Mouse (Mus musculus) intestine, embryonic 15.5 days (tissue): ENCODE measurements around the gene Cmtr2. TPM values are rescaled to one million over a fixed set of nuclear protein-coding genes. Genes with fewer than 3 reads are reported as not detected.

Experiments
- ATAC-seq: fragments of 200-750 bp; cut with Nextera tagmentation; 2 replicates; pipeline ENCODE4 v1.8.0; 2017; ENCODE audit warnings: moderate TSS enrichment, moderate library complexity
- H3K27ac ChIP-seq: fragments of 300-500 bp; sonication (generic); 2 replicates; pipeline ENCODE4 v1.5.1; 2015; ENCODE audit warnings: mild to moderate bottlenecking, inconsistent platforms
- H3K27me3 ChIP-seq: fragments of 300-500 bp; sonication (generic); replicated peaks from 2 replicates; pipeline ENCODE4 v1.6.1; 2015; ENCODE audit warnings: inconsistent platforms
- H3K36me3 ChIP-seq: fragments of 300-500 bp; sonication (generic); 2 replicates; pipeline ENCODE4 v1.6.1; 2015; ENCODE audit warnings: inconsistent platforms
- H3K4me1 ChIP-seq: fragments of 300-500 bp; sonication (generic); replicated peaks from 2 replicates; pipeline ENCODE4 v1.6.1; 2015; ENCODE audit warnings: inconsistent platforms
- H3K4me2 ChIP-seq: fragments of 300-500 bp; sonication (generic); replicated peaks from 2 replicates; pipeline ENCODE4 v1.6.1; 2015; ENCODE audit warnings: mild to moderate bottlenecking, inconsistent platforms
- H3K4me3 ChIP-seq: fragments of 300-500 bp; sonication (generic); replicated peaks from 2 replicates; pipeline ENCODE4 v1.5.1; 2015; ENCODE audit warnings: inconsistent platforms
- H3K9ac ChIP-seq: fragments of 300-500 bp; sonication (generic); 2 replicates; pipeline ENCODE4 v1.6.1; 2015; ENCODE audit warnings: inconsistent platforms
- H3K9me3 ChIP-seq: fragments of 300-500 bp; sonication (generic); 2 replicates; pipeline ENCODE4 v1.6.1; 2016; ENCODE audit warnings: inconsistent platforms
- WGBS: fragments of 180-500 bp; shearing (Covaris S2); methylation state at CpG from one replicate; pipeline ENCODE4 v1.1.7; 2015; 5-methylcytosine and 5-hydroxymethylcytosine counted together
- polyA plus RNA-seq: library from polyadenylated mRNA; unstranded; fragments of >200 nt; fragmentation: Nextera tagmentation; extraction: Ambion mirVana; gene quantifications from 2 replicates; pipeline ENCODE4 v1.2.1, GENCODE M21; 2015

The Cmtr2 gene
- polyA plus RNA-seq: 8.5 and 9.1 TPM in 2 replicates

DNA sequence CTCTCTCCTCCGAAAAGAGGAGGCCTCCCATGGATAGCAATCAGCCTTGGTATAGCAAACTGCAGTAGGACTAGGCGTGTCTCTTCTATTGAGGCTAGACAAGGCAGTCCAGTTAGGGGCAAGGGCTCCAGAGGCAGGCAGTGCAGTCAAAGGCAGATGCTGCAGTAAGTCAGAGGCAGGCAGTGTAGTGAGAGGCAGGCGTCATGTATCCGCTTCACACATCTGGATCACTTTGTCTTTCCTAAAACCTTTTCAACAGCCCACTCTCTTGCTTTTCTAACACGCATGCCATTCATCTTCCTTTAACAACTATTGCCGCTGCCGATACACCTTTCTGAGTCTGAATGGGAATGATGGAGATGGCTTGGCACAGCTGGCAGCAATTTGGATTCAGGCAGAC, at the start of gene Cmtr2:
Cmtr2 (plus strand) TSS at position 301 of the 400 bp plus-strand sequence.
- H3K36me3 ChIP-seq: no peaks in the 10 kb centered on the region
- no peak for ATAC-seq
- WGBS: 73% methylated on average over 7 of the region's 7 CpGs

DNA sequence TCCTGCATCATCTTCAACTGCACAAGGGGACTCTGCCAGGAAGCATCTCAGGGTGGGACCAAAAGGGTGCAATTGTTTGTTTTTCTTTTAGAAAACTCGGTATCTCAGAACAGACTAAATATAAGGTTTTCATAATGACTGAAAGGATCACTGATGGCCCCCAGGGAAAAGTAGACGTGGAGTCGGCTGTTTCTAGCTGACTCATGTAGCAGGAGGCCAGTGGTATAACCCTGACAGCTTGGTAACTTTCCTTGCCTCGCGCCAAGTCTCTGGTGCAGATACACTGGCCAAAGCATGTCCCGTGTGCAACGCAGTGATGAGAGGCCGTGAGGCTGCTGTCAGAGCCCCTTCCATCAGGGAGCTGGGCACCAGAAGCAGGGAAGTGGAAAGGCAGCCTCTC, 49.2 kb upstream of the Cmtr2 start:
- 76% methylated on average over 8 of the region's 8 CpGs for WGBS
- no peak overlapping the region for H3K9ac ChIP-seq
- no peak overlapping the region for H3K4me2 ChIP-seq
- no peak for ATAC-seq
- H3K27ac ChIP-seq: no peak overlapping the region
- H3K36me3 ChIP-seq: no peaks in the 10 kb centered on the region
- H3K4me3 ChIP-seq: no peak overlapping the region
- peaks cover 29% of the 10 kb centered on the region for H3K27me3 ChIP-seq
- no peaks in the 10 kb centered on the region for H3K4me1 ChIP-seq
- H3K9me3 ChIP-seq: no peaks in the 10 kb centered on the region

More for the DNA sequence above, at the start of gene Cmtr2:
- H3K4me3 ChIP-seq: no peak within 1 kb of the TSS
- H3K27ac ChIP-seq: no peak within 1 kb of the TSS
- no peak within 1 kb of the TSS for H3K9ac ChIP-seq
- no peak within 1 kb of the TSS for H3K4me2 ChIP-seq
- peaks cover 5% of the 10 kb centered on the region for H3K4me1 ChIP-seq
- no peaks in the 10 kb centered on the region for H3K27me3 ChIP-seq
- H3K9me3 ChIP-seq: no peaks in the 10 kb centered on the region

DNA sequence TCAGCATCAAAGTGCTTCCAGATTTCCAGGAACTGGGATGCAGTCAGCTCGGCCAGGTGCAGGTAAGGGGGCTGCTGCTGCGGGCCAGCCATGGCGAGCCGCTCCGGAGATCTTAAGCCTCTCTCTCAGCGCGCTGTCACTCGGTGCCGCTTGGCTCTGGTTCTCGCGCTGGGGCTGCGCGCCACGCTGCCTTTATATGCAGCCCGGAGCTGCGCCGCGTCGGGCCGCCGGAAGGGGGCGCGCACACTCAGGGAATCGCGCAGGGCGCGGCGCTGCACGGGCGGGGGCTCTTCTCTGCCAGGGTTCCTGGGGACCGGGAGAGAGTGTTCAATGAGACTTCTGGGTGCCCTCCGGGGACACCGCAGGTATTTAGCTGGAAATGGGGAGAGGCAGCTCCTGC, 47.4 kb upstream of the Cmtr2 start, which contains the start of gene Calb2:
Calb2 (minus strand) TSS at position 165 of the 400 bp plus-strand sequence.
- Histone ChIP-seq H3K36me3 (no peaks in the 10 kb centered on the region), H3K9me3 (no peaks in the 10 kb centered on the region), H3K4me1 (no peaks in the 10 kb centered on the region), H3K9ac (no peak within 1 kb of the TSS), H3K4me2 (peak within 1 kb of the TSS; percentile 41), H3K27me3 (peaks cover 29% of the 10 kb centered on the region), H3K27ac (no peak within 1 kb of the TSS), H3K4me3 (no peak within 1 kb of the TSS; the same call in 1 of the 2 replicates)
- 1% methylated on average over 33 of the region's 33 CpGs for WGBS
- ATAC-seq: peak; percentile 61; the same call in 1 of the 2 replicates

DNA sequence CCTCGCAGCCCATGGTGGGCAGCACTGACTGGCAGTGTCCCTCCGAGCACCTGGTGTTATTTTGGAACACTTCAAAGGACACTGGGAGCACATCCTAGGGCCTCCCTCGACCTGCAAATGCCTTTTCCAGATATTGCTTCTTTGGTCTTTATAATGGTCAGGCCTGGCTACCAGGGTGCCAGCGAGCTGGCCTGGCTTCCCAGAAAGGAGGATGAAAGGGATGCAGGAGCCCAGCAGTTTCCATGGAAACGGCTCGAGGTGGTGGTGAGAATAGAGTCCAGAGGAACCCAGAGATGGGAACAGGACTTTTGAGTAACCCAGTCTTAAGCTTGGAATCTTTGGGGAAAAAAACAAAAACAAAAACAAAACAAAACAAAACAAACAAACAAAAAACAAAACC, 43.3 kb upstream of the Cmtr2 start:
- no peak overlapping the region for H3K9ac ChIP-seq
- ATAC-seq: no peak
- peaks cover 26% of the 10 kb centered on the region for H3K27me3 ChIP-seq
- H3K4me3 ChIP-seq: no peak overlapping the region
- no peak overlapping the region for H3K4me2 ChIP-seq
- WGBS: 64% methylated on average over 6 of the region's 6 CpGs
- no peaks in the 10 kb centered on the region for H3K4me1 ChIP-seq
- H3K36me3 ChIP-seq: no peaks in the 10 kb centered on the region
- H3K9me3 ChIP-seq: no peaks in the 10 kb centered on the region
- H3K27ac ChIP-seq: no peak overlapping the region

DNA sequence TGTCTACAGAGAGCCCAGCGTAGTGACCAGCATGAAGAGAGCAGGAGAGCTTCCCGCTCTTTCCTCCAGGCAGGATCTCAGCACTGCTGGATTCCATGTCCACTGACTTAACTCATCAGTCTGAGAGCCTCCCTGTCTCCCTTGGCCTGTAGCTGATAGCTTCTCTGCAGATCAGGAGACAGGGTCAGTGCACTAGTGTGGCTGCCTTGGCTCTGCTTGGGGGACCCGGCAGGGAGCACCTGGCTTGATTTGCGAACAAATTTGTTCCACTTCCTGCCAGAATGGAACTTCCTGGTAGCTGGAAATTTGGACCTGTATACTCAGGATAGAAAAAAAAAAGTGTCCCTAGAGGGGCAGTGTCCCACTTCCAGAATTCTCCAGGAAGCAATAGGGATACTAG, 40.6 kb upstream of the Cmtr2 start:
- no peaks in the 10 kb centered on the region for H3K36me3 ChIP-seq
- H3K27me3 ChIP-seq: peaks cover 7% of the 10 kb centered on the region
- no peak overlapping the region for H3K27ac ChIP-seq
- H3K9me3 ChIP-seq: no peaks in the 10 kb centered on the region
- 77% methylated on average over 4 of the region's 4 CpGs for WGBS
- ATAC-seq: no peak
- H3K9ac ChIP-seq: no peak overlapping the region
- no peaks in the 10 kb centered on the region for H3K4me1 ChIP-seq
- no peak overlapping the region for H3K4me3 ChIP-seq
- H3K4me2 ChIP-seq: no peak overlapping the region

DNA sequence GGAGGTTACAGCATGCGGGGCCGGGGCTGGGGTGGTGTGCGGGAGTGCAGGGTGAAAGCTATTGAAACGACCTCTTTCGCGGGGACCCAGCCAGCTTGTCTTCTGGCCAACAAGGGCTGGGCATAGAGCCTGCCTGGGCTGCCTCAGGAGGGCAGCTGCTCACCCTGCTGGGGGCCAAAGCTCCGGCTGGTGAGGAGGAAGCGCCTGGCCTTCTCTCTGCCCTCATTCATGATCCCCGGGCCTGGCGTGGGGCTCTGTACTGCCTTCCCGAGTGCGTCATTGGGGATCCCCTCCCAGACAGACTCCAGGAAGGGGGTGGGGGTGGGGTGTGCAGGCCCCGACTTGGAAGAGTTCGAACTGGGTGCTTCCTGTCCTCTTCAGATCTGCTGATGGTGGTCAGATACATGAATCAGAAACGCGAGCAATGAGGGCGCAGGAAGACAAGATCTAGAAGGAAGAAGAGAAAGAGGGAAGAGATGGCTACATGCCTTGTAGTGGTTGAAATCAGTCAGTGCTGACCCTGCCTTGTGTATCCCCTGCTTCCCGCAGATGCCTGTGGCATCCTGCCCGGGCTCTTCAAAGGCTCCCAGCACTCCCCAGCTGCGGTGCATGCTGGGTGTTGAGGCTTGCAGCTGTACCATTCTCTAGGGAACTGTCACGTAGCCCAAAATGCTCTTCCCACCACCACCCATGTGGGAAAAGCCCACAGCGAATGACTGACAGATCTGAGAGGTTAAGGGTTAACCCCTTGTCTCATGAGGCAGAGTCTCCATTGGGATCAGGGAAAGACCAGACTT, 37.9 kb upstream of the Cmtr2 start:
- no peaks in the 10 kb centered on the region for H3K36me3 ChIP-seq
- H3K9me3 ChIP-seq: no peaks in the 10 kb centered on the region
- H3K9ac ChIP-seq: peak overlapping the region; percentile 11; the same call in 1 of the 2 replicates
- 18% methylated on average over 22 of the region's 22 CpGs for WGBS
- no peaks in the 10 kb centered on the region for H3K4me1 ChIP-seq
- ATAC-seq: peak; percentile 55; the same call in 1 of the 2 replicates
- H3K4me3 ChIP-seq: peak overlapping the region; percentile 5; the same call in 1 of the 2 replicates
- peaks cover 3% of the 10 kb centered on the region; the same call in 1 of the 2 replicates for H3K27me3 ChIP-seq
- peak overlapping the region; percentile 41 for H3K4me2 ChIP-seq
- no peak overlapping the region for H3K27ac ChIP-seq

DNA sequence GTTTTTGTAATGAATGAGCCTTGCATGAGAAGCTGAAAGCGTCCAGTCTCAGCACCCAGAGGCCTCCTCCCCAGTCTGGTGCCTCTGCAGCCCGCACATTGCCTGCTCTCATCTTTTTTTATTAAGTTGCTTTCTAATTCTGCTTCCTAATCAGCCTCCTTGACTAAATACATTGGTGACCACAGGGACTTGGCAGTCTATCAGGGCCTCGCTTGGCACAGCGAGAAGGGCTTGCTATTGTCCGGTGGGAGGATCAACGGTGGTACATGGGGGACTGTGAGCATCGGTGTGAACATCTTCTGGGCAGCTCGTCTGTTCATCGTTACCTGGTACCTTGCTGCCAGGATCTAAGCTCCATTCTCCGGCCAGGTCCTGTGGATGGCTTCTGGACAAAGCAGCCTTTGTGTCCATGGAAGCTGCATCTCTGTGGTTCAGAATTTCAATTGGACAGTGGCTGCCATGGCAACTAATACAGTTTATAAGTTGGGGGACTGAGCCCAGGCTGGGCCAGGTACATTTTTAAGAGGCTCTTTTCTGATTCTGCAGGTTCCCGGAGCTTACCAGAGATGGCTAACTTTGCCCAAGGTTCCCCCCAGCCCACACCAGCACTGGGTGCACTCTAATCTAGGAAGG, 32.6 kb upstream of the Cmtr2 start:
- ATAC-seq: no peak
- H3K9me3 ChIP-seq: no peaks in the 10 kb centered on the region
- no peaks in the 10 kb centered on the region for H3K4me1 ChIP-seq
- H3K27me3 ChIP-seq: peaks cover 3% of the 10 kb centered on the region; the same call in 1 of the 2 replicates
- H3K36me3 ChIP-seq: no peaks in the 10 kb centered on the region
- no peak overlapping the region for H3K27ac ChIP-seq
- no peak overlapping the region for H3K4me3 ChIP-seq
- no peak overlapping the region for H3K9ac ChIP-seq
- no peak overlapping the region for H3K4me2 ChIP-seq
- WGBS: 80% methylated on average over 11 of the region's 11 CpGs

DNA sequence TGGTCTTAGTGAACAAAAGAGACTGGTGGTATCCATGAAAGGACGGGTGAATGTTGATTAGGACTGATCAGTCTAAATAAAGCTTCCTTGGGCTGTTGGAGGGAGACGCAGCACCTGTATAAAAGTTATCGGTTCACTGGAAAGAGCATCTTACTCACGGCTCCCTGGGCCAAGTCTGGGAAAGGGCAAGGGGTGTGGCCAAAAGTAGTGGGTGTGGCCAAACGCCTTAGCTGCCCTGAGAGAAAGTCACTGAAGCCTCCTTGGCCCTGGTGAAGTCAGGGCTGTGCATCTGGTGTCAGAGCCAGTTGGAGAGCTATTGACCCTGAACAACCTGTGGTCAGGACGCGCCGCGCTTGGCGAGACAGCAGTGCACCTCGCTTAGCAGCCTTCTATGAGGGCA, 31.7 kb upstream of the Cmtr2 start:
- Histone ChIP-seq H3K9ac (no peak overlapping the region), H3K27ac (no peak overlapping the region), H3K4me2 (no peak overlapping the region), H3K9me3 (no peaks in the 10 kb centered on the region), H3K36me3 (no peaks in the 10 kb centered on the region), H3K27me3 (peaks cover 3% of the 10 kb centered on the region; the same call in 1 of the 2 replicates), H3K4me3 (no peak overlapping the region), H3K4me1 (no peaks in the 10 kb centered on the region)
- no peak for ATAC-seq
- WGBS: 33% methylated on average over 11 of the region's 11 CpGs

DNA sequence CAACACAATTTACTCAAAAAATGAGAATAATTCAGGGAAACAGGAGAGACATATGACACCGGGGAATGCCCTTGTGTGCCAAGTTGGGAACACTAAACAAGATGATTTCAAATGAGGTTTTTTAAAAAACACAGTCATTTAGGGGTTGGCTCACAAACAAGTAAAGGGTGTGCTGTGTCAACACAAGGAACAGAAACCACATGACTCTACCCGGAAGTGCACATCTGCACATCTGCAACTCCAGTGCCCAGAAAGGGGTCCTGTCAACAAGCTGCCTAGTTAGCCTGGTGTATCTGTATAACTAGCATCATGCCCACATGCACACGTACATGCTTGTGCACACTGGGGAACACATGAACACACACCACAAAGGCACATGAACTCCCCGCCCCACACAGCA, 29.9 kb upstream of the Cmtr2 start:
- Histone ChIP-seq H3K27me3 (no peaks in the 10 kb centered on the region), H3K4me1 (no peaks in the 10 kb centered on the region), H3K9me3 (no peaks in the 10 kb centered on the region), H3K27ac (no peak overlapping the region), H3K4me3 (no peak overlapping the region), H3K4me2 (no peak overlapping the region), H3K9ac (no peak overlapping the region), H3K36me3 (no peaks in the 10 kb centered on the region)
- WGBS: 80% methylated on average over 4 of the region's 4 CpGs
- ATAC-seq: no peak

DNA sequence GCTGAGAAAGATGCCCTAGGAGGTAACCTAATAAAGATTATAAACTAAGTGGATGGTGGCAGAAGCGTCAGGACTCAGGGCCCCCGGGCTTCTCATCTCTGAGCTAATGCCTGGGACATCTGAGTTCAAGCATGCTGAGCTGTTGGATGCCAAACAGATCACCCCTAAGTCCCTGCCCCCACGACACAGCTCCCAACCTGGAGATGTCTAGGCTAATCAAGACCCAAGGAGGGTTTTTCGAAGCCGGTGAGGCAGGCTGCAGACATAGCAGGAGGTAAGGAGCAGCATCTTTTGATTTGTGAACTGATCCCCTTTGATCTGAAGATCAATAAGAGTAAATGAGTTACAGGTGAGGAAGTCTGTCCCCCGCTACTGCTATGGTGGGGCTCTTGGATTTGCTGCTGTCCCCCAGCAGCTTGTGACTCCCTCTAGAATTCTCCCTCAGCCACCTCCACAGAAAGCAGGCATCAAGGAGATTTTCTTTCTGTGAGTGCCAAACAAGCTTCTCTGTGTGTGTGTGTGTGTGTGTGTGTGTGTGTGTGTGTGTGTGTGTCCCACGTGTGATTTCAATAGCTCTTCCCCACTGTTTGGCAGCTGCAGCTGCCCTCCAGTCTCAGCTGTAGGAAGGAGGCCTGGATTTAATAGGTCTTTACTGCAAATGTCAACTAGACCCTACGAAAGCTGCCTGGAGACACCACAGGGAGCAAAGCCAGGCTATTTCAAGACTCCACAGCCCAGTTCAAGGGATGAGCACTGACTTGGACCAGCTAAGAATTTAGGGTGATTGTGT, 26.3 kb upstream of the Cmtr2 start:
- H3K4me2 ChIP-seq: no peak overlapping the region
- H3K4me3 ChIP-seq: no peak overlapping the region
- no peaks in the 10 kb centered on the region for H3K36me3 ChIP-seq
- no peak for ATAC-seq
- WGBS: 22% methylated on average over 8 of the region's 8 CpGs
- no peak overlapping the region for H3K27ac ChIP-seq
- no peaks in the 10 kb centered on the region for H3K27me3 ChIP-seq
- no peaks in the 10 kb centered on the region for H3K4me1 ChIP-seq
- no peak overlapping the region for H3K9ac ChIP-seq
- no peaks in the 10 kb centered on the region for H3K9me3 ChIP-seq

DNA sequence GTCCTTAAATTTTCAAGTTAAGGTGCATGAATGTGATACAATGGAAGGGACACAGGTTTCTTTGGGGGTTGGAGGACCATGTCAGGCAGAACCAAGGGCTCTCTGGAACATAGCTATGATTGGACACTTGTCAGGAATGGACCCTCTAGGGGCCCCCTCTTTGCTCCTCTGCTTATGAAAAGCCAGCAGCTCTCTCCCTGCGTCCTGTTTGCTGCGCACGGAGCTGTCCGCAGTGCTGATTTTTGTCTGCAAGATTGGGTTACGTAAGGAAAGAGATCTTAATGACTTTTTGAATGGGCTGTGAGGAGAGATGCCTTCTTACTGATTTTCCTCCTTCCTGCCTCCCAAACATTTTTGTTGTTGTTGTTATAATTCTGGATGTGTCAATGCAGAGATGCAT, 18.8 kb upstream of the Cmtr2 start:
- no peak for ATAC-seq
- no peak overlapping the region for H3K4me3 ChIP-seq
- H3K4me2 ChIP-seq: no peak overlapping the region
- no peaks in the 10 kb centered on the region for H3K36me3 ChIP-seq
- WGBS: 0% methylated on average over 5 of the region's 5 CpGs
- no peak overlapping the region for H3K27ac ChIP-seq
- no peak overlapping the region for H3K9ac ChIP-seq
- H3K9me3 ChIP-seq: no peaks in the 10 kb centered on the region
- H3K27me3 ChIP-seq: no peaks in the 10 kb centered on the region
- H3K4me1 ChIP-seq: no peaks in the 10 kb centered on the region

DNA sequence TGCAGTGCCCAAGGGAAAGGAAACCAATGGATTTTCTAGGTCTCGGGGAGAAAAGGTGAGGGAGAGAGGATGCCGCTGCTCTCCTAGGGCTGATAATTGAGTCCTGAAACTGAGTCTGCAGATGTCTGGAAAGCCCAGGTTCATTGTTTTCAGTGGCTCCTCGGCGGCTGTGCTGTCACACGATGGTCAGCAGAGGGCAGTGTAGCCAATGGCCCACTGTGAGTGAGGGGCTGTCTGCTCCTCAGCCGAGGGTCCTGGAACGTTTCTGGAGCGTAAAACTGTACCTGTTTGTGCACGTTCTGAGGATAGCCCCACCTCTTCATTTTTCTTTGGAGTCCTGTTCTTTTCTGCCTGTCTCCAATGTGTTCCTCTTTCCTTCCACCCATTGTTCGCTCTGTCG, 13.7 kb upstream of the Cmtr2 start:
- no peak overlapping the region for H3K9ac ChIP-seq
- H3K9me3 ChIP-seq: no peaks in the 10 kb centered on the region
- no peaks in the 10 kb centered on the region for H3K4me1 ChIP-seq
- WGBS: 31% methylated on average over 11 of the region's 11 CpGs
- no peak overlapping the region for H3K4me3 ChIP-seq
- H3K36me3 ChIP-seq: no peaks in the 10 kb centered on the region
- no peak for ATAC-seq
- H3K4me2 ChIP-seq: no peak overlapping the region
- H3K27me3 ChIP-seq: no peaks in the 10 kb centered on the region
- no peak overlapping the region for H3K27ac ChIP-seq
